Mouse (Mus musculus) liver, adult 2 months (tissue): ENCODE measurements at regions not wholly inside any gene's neighbourhood (a gene's known extent, or its start where the extent isn't known, plus 50 kb on each side); places are given as distances from the start of the nearest gene placed in this dataset.

ENCODE experiments used
- DNase-seq: peaks from one replicate; pipeline ENCODE4 v3.0.0-alpha.2; 2011; ENCODE audit warnings: low read depth, low spot score; ENCODE audit errors: extremely low read depth
- H3K27ac ChIP-seq: fragments of 200-500 bp; replicated peaks from 2 replicates; pipeline ENCODE4 v1.5.1; 2012; ENCODE audit warnings: low read depth, mild to moderate bottlenecking, control low read depth, inconsistent platforms, low read length; ENCODE audit not compliant: insufficient read depth
- H3K27me3 ChIP-seq: fragments of 200-500 bp; 2 replicates; pipeline ENCODE4 v1.6.1; 2012; ENCODE audit warnings: mild to moderate bottlenecking, moderate library complexity, low read length, inconsistent platforms; ENCODE audit not compliant: control insufficient read depth, insufficient read depth
- H3K36me3 ChIP-seq: fragments of 200-500 bp; 2 replicates; pipeline ENCODE4 v1.6.1; 2012; ENCODE audit warnings: low read length, inconsistent platforms; ENCODE audit not compliant: control insufficient read depth, insufficient read depth
- H3K4me1 ChIP-seq: fragments of 200-500 bp; 2 replicates; pipeline ENCODE4 v1.6.1; 2011; ENCODE audit warnings: low read length; ENCODE audit not compliant: control insufficient read depth, insufficient read depth
- H3K4me3 ChIP-seq: fragments of 200-500 bp; 2 replicates; pipeline ENCODE4 v1.5.1; 2011; ENCODE audit warnings: low read depth, mild to moderate bottlenecking, control low read depth, low read length, moderate library complexity; ENCODE audit not compliant: insufficient read depth
- H3K79me2 ChIP-seq: fragments of 200-500 bp; 2 replicates; pipeline ENCODE4 v1.6.1; 2012; ENCODE audit warnings: inconsistent platforms, mild to moderate bottlenecking, low read length, moderate library complexity; ENCODE audit not compliant: control insufficient read depth, insufficient read depth
- H3K9ac ChIP-seq: fragments of 200-500 bp; 2 replicates; pipeline ENCODE4 v1.6.1; 2012; ENCODE audit warnings: low read depth, mild to moderate bottlenecking, control low read depth, inconsistent platforms, low read length
- CTCF ChIP-seq: fragments of 200-500 bp; IDR thresholded peaks from 2 replicates; pipeline ENCODE4 v1.5.1; 2011; ENCODE audit warnings: low read depth, low read length, control low read depth
- POLR2A ChIP-seq: fragments of 200-500 bp; IDR thresholded peaks from 2 replicates; pipeline ENCODE4 v1.6.1; 2011; ENCODE audit warnings: low read length, control low read depth; ENCODE audit not compliant: insufficient read depth; ENCODE audit errors: extremely low read depth
- WGBS: fragments of 180-500 bp; shearing (Covaris S2); methylation state at CpG from one replicate; pipeline ENCODE4 v1.1.7; 2018; 5-methylcytosine and 5-hydroxymethylcytosine counted together

- Histone ChIP-seq H3K9ac (no peak overlapping the region), H3K4me1 (peaks cover 34% of the 10 kb centered on the region), H3K4me3 (no peak overlapping the region), H3K79me2 (peaks cover 64% of the 10 kb centered on the region), H3K27ac (no peak overlapping the region), H3K27me3 (no peaks in the 10 kb centered on the region), H3K36me3 (peaks cover 12% of the 10 kb centered on the region; the same call in 1 of the 2 replicates)
- no peak for DNase-seq
- WGBS = 52% methylated on average over 4 of the region's 4 CpGs
- TF ChIP-seq POLR2A (no peak), CTCF (peak; percentile 61)
These were observed 200.8 kb upstream of the Mkln1 start for GRCm38 (mm10) chr6:31197631-31198338.

- Histone ChIP-seq H3K4me3 (no peak overlapping the region), H3K79me2 (peaks cover 58% of the 10 kb centered on the region), H3K27ac (no peak overlapping the region), H3K27me3 (no peaks in the 10 kb centered on the region), H3K36me3 (peaks cover 12% of the 10 kb centered on the region; the same call in 1 of the 2 replicates), H3K9ac (no peak overlapping the region), H3K4me1 (peaks cover 29% of the 10 kb centered on the region)
- DNase-seq = no peak
- WGBS = 89% methylated on average over 8 of the region's 8 CpGs
- no peak for TF ChIP-seq CTCF
These were observed 200.2 kb upstream of the Mkln1 start for GRCm38 (mm10) chr6:31198340-31198739.

GRCm38 (mm10) chr6:31200705-31201104 lies 197.8 kb upstream of the Mkln1 start:
- H3K27ac ChIP-seq = no peak overlapping the region
- peaks cover 9% of the 10 kb centered on the region; the same call in 1 of the 2 replicates for H3K36me3 ChIP-seq
- 54% methylated on average over 3 of the region's 3 CpGs for WGBS
- H3K27me3 ChIP-seq = no peaks in the 10 kb centered on the region
- no peak overlapping the region for H3K9ac ChIP-seq
- TF ChIP-seq POLR2A = no peak
- TF ChIP-seq CTCF = no peak
- no peak for DNase-seq
- H3K4me3 ChIP-seq = no peak overlapping the region
- peaks cover 29% of the 10 kb centered on the region for H3K4me1 ChIP-seq
- peaks cover 55% of the 10 kb centered on the region for H3K79me2 ChIP-seq

- WGBS = 79% methylated on average over 4 of the region's 4 CpGs
- no peak for DNase-seq
- Histone ChIP-seq H3K4me1 (peaks cover 35% of the 10 kb centered on the region), H3K4me3 (no peak overlapping the region), H3K36me3 (peaks cover 5% of the 10 kb centered on the region; the same call in 1 of the 2 replicates), H3K27ac (no peak overlapping the region), H3K79me2 (peaks cover 56% of the 10 kb centered on the region), H3K27me3 (no peaks in the 10 kb centered on the region), H3K9ac (no peak overlapping the region)
- no peak for TF ChIP-seq CTCF
- no peak for TF ChIP-seq POLR2A
These were observed 197.1 kb upstream of the Mkln1 start for GRCm38 (mm10) chr6:31201375-31201972.

GRCm38 (mm10) chr6:31202594-31202993 lies 195.9 kb upstream of the Mkln1 start:
- peak; percentile 74 for DNase-seq
- H3K4me1 ChIP-seq = peaks cover 38% of the 10 kb centered on the region
- TF ChIP-seq CTCF (no peak), POLR2A (no peak)
- no peak overlapping the region for H3K9ac ChIP-seq
- peaks cover 53% of the 10 kb centered on the region for H3K79me2 ChIP-seq
- no peak overlapping the region for H3K4me3 ChIP-seq
- peaks cover 4% of the 10 kb centered on the region; the same call in 1 of the 2 replicates for H3K36me3 ChIP-seq
- 0 out of 2 replicates have a peak overlapping the region, but pooled peaks have one; percentile 56 for H3K27ac ChIP-seq
- no peaks in the 10 kb centered on the region for H3K27me3 ChIP-seq

- Histone ChIP-seq H3K27me3 (no peaks in the 10 kb centered on the region), H3K27ac (peak overlapping the region; percentile 69), H3K9ac (no peak overlapping the region), H3K4me3 (no peak overlapping the region), H3K79me2 (peaks cover 37% of the 10 kb centered on the region), H3K4me1 (peaks cover 39% of the 10 kb centered on the region), H3K36me3 (peaks cover 11% of the 10 kb centered on the region)
- WGBS = 80% methylated on average over 3 of the region's 3 CpGs
- DNase-seq = no peak
- TF ChIP-seq POLR2A (no peak), CTCF (no peak)
These were observed 194.1 kb upstream of the Mkln1 start for GRCm38 (mm10) chr6:31204434-31204833.
